Mouse (Mus musculus) left cerebral cortex, adult 8-10 months (tissue): ENCODE results near the gene Zfp105. TPM values are rescaled to one million over a fixed set of nuclear protein-coding genes. Genes with fewer than 3 reads are reported as not detected.

Source experiments
- DNase-seq, 2 experiments: peaks; one replicate each; pipeline ENCODE4 v3.0.0; 2022; ENCODE audit warnings: low spot score in 2 of 2
- total RNA-seq, 4 experiments: library from RNA; stranded (reverse); gene quantifications; 2 replicates each; pipeline ENCODE4 v1.2.4; 2022

Zfp105 gene
- 1 to 10 TPM; 6.2 to 9.3 (median 8.3) TPM for total RNA-seq

DNA sequence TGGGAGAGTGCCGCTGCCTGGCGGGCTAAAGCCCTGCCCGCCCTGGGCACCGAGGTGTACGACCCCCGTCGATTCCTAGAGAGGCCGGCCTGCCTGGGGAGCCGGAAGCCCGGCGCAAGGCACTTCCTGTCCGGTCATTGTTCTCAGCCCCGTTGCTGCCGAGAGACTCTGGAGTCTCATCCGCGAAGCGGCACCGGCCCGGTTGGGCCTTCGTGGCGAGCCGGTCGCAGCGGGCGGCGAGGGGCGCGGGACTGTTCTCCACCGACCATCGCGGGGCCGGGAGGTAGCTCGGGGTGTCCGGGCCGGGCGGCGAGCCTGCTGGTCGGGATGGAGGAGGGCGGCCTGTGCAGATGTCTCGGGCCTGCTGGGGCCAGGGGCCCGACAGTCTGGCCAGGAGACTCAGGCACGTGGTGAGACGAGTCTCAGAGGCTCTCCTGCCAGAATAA, at the start of gene Zfp105:
Gene Zfp105 (plus strand): TSS at position 137 of the 446 bp plus-strand sequence.
- peak; percentile 45 to 49 for DNase-seq

DNA sequence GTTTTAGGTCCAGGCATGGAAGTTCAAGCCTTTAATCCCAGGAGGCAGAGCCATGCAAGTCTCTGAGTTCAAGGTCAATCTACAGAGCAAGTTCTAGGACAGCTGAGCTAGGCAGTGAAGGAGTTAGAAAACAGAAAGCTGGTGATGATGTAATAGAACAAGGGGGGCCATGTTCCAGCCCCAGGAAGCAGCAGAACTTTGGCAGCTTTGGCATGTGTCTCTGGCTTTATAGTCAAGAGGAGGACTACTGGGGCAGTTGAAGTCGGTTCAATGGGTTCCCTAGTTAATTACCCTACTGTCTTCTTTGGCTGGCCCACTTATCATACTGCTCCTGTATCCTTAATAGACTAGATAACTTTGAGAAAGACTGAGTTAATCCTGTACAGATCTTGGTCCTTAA, 48.2 kb upstream of the Zfp105 start:
- no peak for DNase-seq

DNA sequence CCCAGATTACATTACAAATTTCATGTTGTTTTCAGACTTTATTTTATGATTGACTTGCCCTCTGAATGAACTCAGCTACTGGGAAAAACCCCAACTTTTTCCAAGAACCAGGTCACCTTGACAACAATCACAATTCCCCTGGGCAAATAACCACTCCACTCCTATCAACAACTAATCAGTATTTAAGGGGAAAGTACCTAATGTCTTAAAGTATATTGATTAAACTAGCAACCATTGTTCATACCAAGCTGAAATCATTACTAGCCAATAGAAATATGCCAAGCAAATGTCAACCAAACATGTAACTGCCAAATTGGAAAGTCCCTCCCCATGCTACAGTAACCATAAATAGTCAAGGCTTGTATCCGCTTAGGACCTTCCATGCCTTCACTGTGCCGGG, 47.7 kb upstream of the Zfp105 start:
- no peak for DNase-seq

DNA sequence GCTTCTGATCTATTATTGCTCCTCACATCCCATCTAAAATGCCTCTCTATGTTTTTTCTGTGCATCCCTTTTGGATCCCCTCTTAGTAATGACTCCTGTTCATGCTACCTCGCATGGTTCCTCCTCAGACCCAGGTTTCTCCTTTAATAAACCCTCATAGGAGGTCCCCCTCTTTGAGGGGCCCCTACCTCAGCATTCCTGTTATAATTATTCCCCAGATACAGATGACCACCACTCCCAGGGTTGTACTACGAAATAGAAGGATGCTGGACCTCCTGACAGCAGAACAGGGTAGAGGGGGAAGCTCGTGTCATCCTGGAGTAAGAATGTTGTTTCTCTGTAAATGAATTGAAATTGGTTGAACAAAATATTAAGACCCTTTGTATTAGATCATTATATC, 37.5 kb upstream of the Zfp105 start, which contains the start of gene Zkscan7:
Gene Zkscan7 (plus strand): TSS at position 301 of the 400 bp plus-strand sequence.
- no peak for DNase-seq

DNA sequence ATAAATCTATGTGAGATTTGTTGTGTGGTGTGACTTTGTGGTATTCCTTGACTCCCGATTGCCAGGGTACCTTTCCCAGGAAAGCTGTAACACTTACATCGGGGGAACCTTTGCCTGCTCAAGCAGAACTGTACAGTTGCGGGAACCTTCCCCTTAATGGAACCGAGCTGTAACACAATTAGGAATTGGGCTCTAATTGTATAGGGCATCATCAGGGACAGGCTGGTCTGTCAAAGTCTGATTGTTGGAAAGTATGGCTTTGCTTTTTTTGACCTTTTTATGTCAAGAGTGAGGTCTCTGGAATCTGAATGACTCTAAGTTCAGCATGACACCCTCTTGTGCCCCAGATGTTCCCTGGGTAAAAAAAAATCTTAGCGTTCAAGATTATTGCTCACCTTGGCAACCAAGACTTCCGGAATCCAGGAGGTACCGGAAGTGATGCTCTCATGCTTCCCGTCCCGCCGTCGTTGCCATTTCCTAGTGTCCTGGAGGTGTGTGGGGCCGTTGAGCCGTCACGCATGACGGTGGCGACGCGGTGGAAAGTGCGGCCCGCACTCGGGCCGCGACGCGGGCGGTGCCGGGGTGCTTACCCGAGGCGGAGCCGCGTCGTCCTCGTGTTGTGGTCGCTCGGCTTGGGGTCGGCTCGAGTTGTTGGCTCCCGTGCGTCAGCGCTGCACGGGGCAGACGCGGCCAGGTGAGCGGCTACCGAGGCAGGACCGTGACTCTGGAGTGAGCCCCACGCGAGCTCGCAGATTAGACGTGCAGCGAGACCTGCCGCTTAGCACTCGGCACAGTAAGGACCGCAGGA, 36.3 kb upstream of the Zfp105 start:
- peak; percentile 36 to 61 for DNase-seq

DNA sequence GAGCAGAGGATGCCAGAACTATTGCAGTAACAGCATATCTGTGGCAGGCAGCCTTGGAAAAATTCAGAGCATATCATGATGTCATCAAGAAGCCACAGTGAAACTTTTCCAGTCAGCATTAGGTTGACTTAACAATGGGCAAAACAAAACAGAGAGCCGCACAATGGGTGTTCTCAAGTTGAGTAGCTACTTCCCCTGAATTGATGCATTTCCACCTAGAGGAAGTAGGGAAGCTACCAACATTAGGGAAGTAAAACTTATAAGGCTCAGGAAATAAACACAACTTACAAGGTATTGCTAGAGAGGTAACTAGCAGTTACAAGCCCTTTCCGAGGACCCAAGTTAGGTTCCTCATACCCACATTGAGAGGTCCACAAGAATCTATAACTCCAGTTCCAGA, 21.8 kb upstream of the Zfp105 start:
- DNase-seq: no peak

DNA sequence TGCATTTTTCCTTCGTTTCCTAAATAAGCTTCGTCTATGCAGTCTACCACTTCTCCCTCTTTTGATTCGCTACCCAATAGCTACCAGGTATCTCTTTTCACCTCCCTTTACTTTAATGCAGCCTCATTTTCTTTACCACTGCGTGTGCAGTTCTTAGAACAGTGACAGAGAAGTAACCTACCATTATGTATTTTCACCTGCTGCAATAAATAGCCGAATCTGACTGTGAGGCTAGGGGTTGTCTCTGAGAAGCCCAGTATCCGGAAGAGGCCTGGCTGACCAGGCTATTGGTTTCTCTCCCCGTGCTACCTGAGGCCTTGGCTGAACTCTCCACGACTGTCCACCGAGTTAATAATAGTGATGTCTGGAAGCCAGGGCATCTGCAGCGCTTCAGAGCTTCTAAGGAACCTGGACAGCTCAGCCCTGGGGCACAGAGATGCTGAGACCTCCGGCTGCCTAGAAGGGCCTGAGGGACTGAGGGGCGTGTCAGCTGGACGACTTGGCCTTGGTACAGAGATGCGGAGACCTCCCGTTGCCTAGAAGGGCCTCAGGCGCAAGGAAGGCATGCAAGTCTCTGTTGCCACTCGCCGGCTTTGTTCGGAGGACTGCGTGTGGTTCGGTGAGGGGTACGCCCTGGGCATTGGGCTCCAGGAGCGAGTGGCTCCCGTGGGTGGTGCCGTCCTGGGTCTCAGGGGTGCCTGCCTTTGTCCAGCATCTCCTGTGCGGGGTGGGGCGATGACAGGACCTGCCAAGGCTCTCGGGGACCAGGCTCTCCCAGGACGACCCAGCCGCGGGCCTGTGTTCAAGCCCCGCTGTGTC, 19.9 kb upstream of the Zfp105 start:
- DNase-seq: peak; percentile 6 to 17

DNA sequence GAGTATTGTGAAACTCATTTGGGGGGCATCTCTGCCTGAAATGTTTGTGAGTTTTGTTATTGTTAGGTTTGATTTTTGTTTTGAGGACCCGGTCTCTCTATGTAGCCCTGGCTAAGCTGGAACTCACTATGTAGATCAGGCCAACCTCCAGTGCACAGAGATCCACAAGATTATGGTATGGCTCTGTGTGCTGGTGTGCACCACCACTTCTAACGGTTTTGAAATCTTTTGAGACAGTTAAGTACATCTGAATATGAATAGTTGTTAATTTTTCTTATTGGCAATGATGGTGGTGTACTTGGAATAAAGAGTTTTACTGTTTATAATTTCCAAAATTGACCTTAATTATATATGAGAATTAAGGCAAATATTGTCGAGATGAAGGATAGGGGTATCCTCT, 436 bp upstream of the Zfp105 start:
- DNase-seq: no peak

DNA sequence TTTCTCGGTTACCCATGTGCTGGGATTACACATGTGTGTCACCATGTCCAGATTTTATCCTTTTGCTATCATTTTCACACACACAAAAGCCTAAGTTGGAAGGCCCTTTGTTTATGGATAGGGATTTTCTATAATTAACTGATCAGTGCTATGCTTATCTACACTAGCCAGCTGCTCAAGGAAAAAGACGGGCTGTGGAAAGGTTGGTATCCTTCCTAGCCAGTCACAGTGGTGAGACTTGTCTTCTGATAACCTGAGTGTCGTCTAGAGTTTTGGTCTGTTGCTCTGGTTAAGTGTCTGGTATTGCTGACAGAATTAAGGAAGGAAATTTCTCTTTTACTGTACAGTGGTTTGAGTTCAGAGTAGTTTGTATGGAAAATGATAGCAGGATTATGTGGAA, 6.0 kb downstream of the Zfp105 start:
- DNase-seq: no peak

DNA sequence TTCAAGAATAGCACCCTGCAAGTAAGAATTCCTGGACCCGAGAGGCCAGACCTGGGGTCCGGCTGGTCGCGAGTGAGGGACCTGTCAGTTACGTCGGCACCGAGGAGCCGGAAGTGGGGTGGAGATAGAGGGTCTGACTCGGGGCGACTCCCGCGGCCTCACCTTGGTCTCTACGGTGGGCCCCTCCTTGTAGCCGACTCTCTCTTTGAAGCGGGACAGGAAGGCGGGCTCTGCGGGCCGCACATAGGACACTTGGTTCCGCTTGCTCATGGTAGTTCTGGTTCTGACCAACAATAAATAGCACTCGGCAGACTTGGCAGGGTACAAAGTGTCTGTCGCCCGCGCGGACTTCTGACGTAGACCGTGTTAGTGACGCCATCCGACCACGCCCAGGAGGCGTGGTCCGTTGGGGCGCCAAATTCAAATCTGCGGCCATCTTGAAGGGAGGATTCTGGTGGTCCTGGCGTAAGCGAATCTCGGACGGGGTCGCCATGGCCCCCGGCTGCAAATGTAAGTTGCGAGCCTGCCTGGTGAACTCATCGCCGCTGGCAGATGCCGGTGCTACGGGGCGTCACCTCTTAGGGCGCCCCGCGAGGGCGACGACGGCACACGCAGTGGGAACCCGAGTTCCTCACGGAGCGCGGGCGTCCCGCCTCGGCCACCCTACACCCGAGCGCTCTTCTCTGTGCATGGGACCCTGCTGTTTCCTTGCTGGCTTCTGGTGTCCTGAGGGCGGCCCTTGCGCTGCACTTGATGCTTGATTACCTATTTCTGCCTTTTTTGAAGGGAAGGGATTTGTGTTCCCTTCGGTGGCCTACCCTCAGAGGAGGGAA, 28.0 kb downstream of the Zfp105 start, which contains the start of the genes 1110059G10Rik and Kif15:
Gene 1110059G10Rik (minus strand): TSS at position 358 of the 833 bp plus-strand sequence.
Gene Kif15 (plus strand): TSS at position 404 of the 833 bp plus-strand sequence.
- peak; percentile 86 to 94 for DNase-seq

Other genes with a start within 250 kb of the Zfp105 start
- gene Topaz1, start 175.7 kb upstream of the Zfp105 start, total RNA-seq: not detected
- gene Tcaim, start 117.5 kb upstream of the Zfp105 start, total RNA-seq: 10 to 100 TPM; 17.3 to 19.4 (median 18.7) TPM
- not detected for gene Gm35549, start 79.0 kb upstream of the Zfp105 start, total RNA-seq
- gene Zfp445, start 57.1 kb upstream of the Zfp105 start, total RNA-seq: 100 to 1,000 TPM; 161 to 172 (median 163) TPM
- gene Zkscan7, start 37.4 kb upstream of the Zfp105 start, total RNA-seq: 1 to 10 TPM; 5.1 to 5.7 (median 5.5) TPM
- 10 to 100 TPM; 20.1 to 23.4 (median 21.1) TPM for gene 1110059G10Rik, start 27.9 kb downstream of the Zfp105 start, total RNA-seq
- gene Kif15, start 28.0 kb downstream of the Zfp105 start, total RNA-seq: 1 to 10 TPM; 1.0 to 1.6 (median 1.0) TPM
- gene Tmem42, start 98.3 kb downstream of the Zfp105 start, total RNA-seq: 10 to 100 TPM; 24.1 to 27.6 (median 26.2) TPM
- 1 to 10 TPM in 3 of 4 experiments, under 1 TPM in 1; 0.88 to 3.2 (median 1.6) TPM for gene Tgm4, start 111.7 kb downstream of the Zfp105 start, total RNA-seq
- gene Zdhhc3, start 190.1 kb downstream of the Zfp105 start, total RNA-seq: 10 to 100 TPM; 61.7 to 72.3 (median 68.8) TPM
- gene Exosc7, start 190.1 kb downstream of the Zfp105 start, total RNA-seq: 10 to 100 TPM; 34.7 to 46.4 (median 40.9) TPM
- gene Clec3b, start 227.9 kb downstream of the Zfp105 start, total RNA-seq: 1 to 10 TPM; 2.3 to 3.9 (median 2.7) TPM